Mouse (Mus musculus): ENCODE measurements at regions not wholly inside any gene's neighbourhood (a gene's known extent, or its start where the extent isn't known, plus 50 kb on each side); places are given as distances from the start of the nearest gene placed in this dataset.

- Histone ChIP-seq H3K79me2 (ENCODE audit: control insufficient read depth, insufficient read depth, low read length, poor library complexity) (no peaks in the 10 kb centered on the region), H3K36me3 (ENCODE audit: control insufficient read depth in 1 of 2, insufficient read depth in 2 of 2, low read length in 2 of 2) (no peaks in the 10 kb centered on the region), H3K4me3 (ENCODE audit: control insufficient read depth in 1 of 2, insufficient read depth in 1 of 2, low read depth in 2 of 2, low read length in 2 of 2) (no peak overlapping the region), H3K4me1 (ENCODE audit: control insufficient read depth in 1 of 2, insufficient read depth in 2 of 2, low read length in 2 of 2) (no peaks in the 10 kb centered on the region), H3K9me3 (replicated peaks; ENCODE audit: insufficient read depth, low read length) (no peaks in the 10 kb centered on the region), H3K27me3 (ENCODE audit: control insufficient read depth in 1 of 2, insufficient read depth in 2 of 2, low read length in 2 of 2) (no peaks in the 10 kb centered on the region; a peak in 2 of 4 replicates), H3K27ac (ENCODE audit: control insufficient read depth, low read depth, low read length) (no peak overlapping the region), H3K9ac (ENCODE audit: control insufficient read depth, low read depth, low read length, poor library complexity, severe bottlenecking) (no peak overlapping the region)
- TF ChIP-seq KAT2A (conservative IDR thresholded peaks at IDR 0.05; ENCODE audit: low read depth, low read length) (no peak), MAX (IDR thresholded peaks at IDR 0.05; ENCODE audit: low read length) (no peak), RAD21 (IDR thresholded peaks at IDR 0.05; ENCODE audit: low read depth, low read length) (no peak), CHD2 (IDR thresholded peaks at IDR 0.05; ENCODE audit: low read length) (no peak), ZNF384 (IDR thresholded peaks at IDR 0.05; ENCODE audit: low read depth, low read length) (no peak), MYC (IDR thresholded peaks at IDR 0.05; ENCODE audit: low read depth, low read length) (no peak), TBP (IDR thresholded peaks at IDR 0.05; ENCODE audit: low read depth, low read length) (no peak), POLR2AphosphoS2 (IDR thresholded peaks at IDR 0.05; ENCODE audit: low read length) (no peak), EP300 (IDR thresholded peaks at IDR 0.05; ENCODE audit: low read depth in 1 of 2, low read length in 2 of 2) (no peak), CHD1 (IDR thresholded peaks at IDR 0.05; ENCODE audit: low read depth, low read length) (no peak), GATA1 (IDR thresholded peaks at IDR 0.05; ENCODE audit: low read depth, low read length) (no peak), SMC3 (IDR thresholded peaks at IDR 0.05; ENCODE audit: low read depth, low read length) (no peak), BHLHE40 (IDR thresholded peaks at IDR 0.05; ENCODE audit: borderline replicate concordance, low read depth, low read length) (no peak), TAL1 (IDR thresholded peaks at IDR 0.05; ENCODE audit: low read length) (no peak), MEF2A (IDR thresholded peaks at IDR 0.05; ENCODE audit: extremely low read depth, insufficient replicate concordance, low read depth, low read length, poor library complexity, severe bottlenecking) (no peak), UBTF (IDR thresholded peaks at IDR 0.05; ENCODE audit: borderline replicate concordance, insufficient read depth, low read depth, low read length) (no peak), POLR2AphosphoS5 (IDR thresholded peaks at IDR 0.05; ENCODE audit: borderline replicate concordance, low read depth, low read length) (no peak), RCOR1 (IDR thresholded peaks at IDR 0.05; ENCODE audit: low read depth, low read length) (no peak), USF2 (IDR thresholded peaks at IDR 0.05; ENCODE audit: borderline replicate concordance in 1 of 2, insufficient read depth in 1 of 2, low read depth in 1 of 2, low read length in 2 of 2) (no peak), JUND (IDR thresholded peaks at IDR 0.05; ENCODE audit: low read depth, low read length) (no peak)
- no peak for DNase-seq (ENCODE audit: low read depth, low spot score)
Measured at GRCm38 (mm10) chr1:105087623-105088022, 268.9 kb downstream of the Rnf152 start.

- DNase-seq (ENCODE audit: low read depth, low spot score) = no peak
- Histone ChIP-seq H3K4me1 (ENCODE audit: control insufficient read depth in 1 of 2, insufficient read depth in 2 of 2, low read length in 2 of 2) (no peaks in the 10 kb centered on the region), H3K27me3 (ENCODE audit: control insufficient read depth in 1 of 2, insufficient read depth in 2 of 2, low read length in 2 of 2) (no peaks in the 10 kb centered on the region; a peak in 2 of 4 replicates), H3K36me3 (ENCODE audit: control insufficient read depth in 1 of 2, insufficient read depth in 2 of 2, low read length in 2 of 2) (no peaks in the 10 kb centered on the region), H3K9me3 (replicated peaks; ENCODE audit: insufficient read depth, low read length) (no peaks in the 10 kb centered on the region), H3K27ac (ENCODE audit: control insufficient read depth, low read depth, low read length) (no peak overlapping the region), H3K4me3 (ENCODE audit: control insufficient read depth in 1 of 2, insufficient read depth in 1 of 2, low read depth in 2 of 2, low read length in 2 of 2) (no peak overlapping the region), H3K9ac (ENCODE audit: control insufficient read depth, low read depth, low read length, poor library complexity, severe bottlenecking) (no peak overlapping the region), H3K79me2 (ENCODE audit: control insufficient read depth, insufficient read depth, low read length, poor library complexity) (no peaks in the 10 kb centered on the region)
- no peak for TF ChIP-seq POLR2A (IDR thresholded peaks at IDR 0.05; ENCODE audit: control insufficient read depth in 1 of 2, insufficient read depth in 1 of 2, low read depth in 1 of 2, low read length in 2 of 2, poor library complexity in 1 of 2)
- TF ChIP-seq TBP (IDR thresholded peaks at IDR 0.05; ENCODE audit: low read depth, low read length) = no peak
- TF ChIP-seq POLR2AphosphoS5 (IDR thresholded peaks at IDR 0.05; ENCODE audit: borderline replicate concordance, low read depth, low read length) = no peak
- TF ChIP-seq MEF2A (IDR thresholded peaks at IDR 0.05; ENCODE audit: extremely low read depth, insufficient replicate concordance, low read depth, low read length, poor library complexity, severe bottlenecking) = no peak
- TF ChIP-seq MXI1 (IDR thresholded peaks at IDR 0.05; ENCODE audit: low read depth, low read length) = no peak
- TF ChIP-seq MAZ (IDR thresholded peaks at IDR 0.05; ENCODE audit: low read depth, low read length) = no peak
- no peak for TF ChIP-seq KAT2A (conservative IDR thresholded peaks at IDR 0.05; ENCODE audit: low read depth, low read length)
- no peak for TF ChIP-seq E2F4 (IDR thresholded peaks at IDR 0.05; ENCODE audit: borderline replicate concordance, low read depth, low read length)
- TF ChIP-seq GABPA (IDR thresholded peaks at IDR 0.05; ENCODE audit: low read depth, low read length) = no peak
- TF ChIP-seq NELFE (IDR thresholded peaks at IDR 0.05; ENCODE audit: low read depth, low read length) = no peak
- TF ChIP-seq NRF1 (IDR thresholded peaks at IDR 0.05; ENCODE audit: insufficient read depth, low read depth, low read length, poor library complexity, severe bottlenecking) = no peak
- no peak for TF ChIP-seq TCF12 (IDR thresholded peaks at IDR 0.05; ENCODE audit: low read depth, low read length)
- TF ChIP-seq HCFC1 (IDR thresholded peaks at IDR 0.05; ENCODE audit: low read depth, low read length) = no peak
- TF ChIP-seq SMC3 (IDR thresholded peaks at IDR 0.05; ENCODE audit: low read depth, low read length) = no peak
Measured at GRCm38 (mm10) chr1:105084556-105084955, 272.0 kb downstream of the Rnf152 start.

Data from MEL (cell line).